Mouse (Mus musculus) heart, postnatal 14 days (tissue): Measurements from ENCODE around the gene Xylb. TPM values are rescaled to one million over a fixed set of nuclear protein-coding genes. Genes with fewer than 3 reads are reported as not detected.

Experiments used
- DNase-seq, 2 experiments: peaks; one replicate each; pipeline ENCODE4 v3.0.0; 2021 to 2022
- intact Hi-C: fragments of 180-260 bp; cut with DNase I; formaldehyde crosslinking; loops from one replicate; pipeline ENCODE4 v1.15.1; 2025
- total RNA-seq, 2 experiments: library from RNA; stranded (reverse); gene quantifications; 2 replicates each; pipeline ENCODE4 v1.2.3; 2021

Gene Xylb
- total RNA-seq, 2 experiments from 2014 or later: 0.24 to 0.29 TPM

GRCm38 (mm10) chr9:119438065-119438464 lies 80.9 kb downstream of the Xylb start:
- no peak for DNase-seq
- intact Hi-C loops: no loop called here

- no peak for DNase-seq
- intact Hi-C loops: no loop called here
Observed at GRCm38 (mm10) chr9:119438498-119439000, 81.4 kb downstream of the Xylb start.

Other genes starting within 250 kb of the Xylb start
- gene Acaa1b, start 200.3 kb upstream of the Xylb start, total RNA-seq: 1 to 10 TPM; 1.3 to 2.6 TPM
- not detected for gene Gm47289, start 198.2 kb upstream of the Xylb start, total RNA-seq
- not detected for gene Slc22a13, start 148.3 kb upstream of the Xylb start, total RNA-seq
- 10 to 100 TPM; 37.8 to 39.9 TPM for gene Oxsr1, start 35.0 kb upstream of the Xylb start, total RNA-seq
- gene Acaa1a, start 17.7 kb upstream of the Xylb start, total RNA-seq: 10 to 100 TPM; 81.0 to 81.7 TPM
- 10 to 100 TPM; 15.7 to 16.4 TPM for gene Myd88, start 16.0 kb upstream of the Xylb start, total RNA-seq
- under 1 TPM in 1 of 2 experiments, not detected in 1; 0.22 TPM for gene Slc22a14, start 8.2 kb downstream of the Xylb start, total RNA-seq
- gene Acvr2b, start 44.7 kb downstream of the Xylb start, total RNA-seq: 1 to 10 TPM; 5.7 to 6.7 TPM
- 1 to 10 TPM; 2.4 to 3.2 TPM for gene Exog, start 87.6 kb downstream of the Xylb start, total RNA-seq
- gene Scn5a, start 221.6 kb downstream of the Xylb start, total RNA-seq: 100 to 1,000 TPM; 129 to 133 TPM